Mouse (Mus musculus) cerebellum, adult 9-11 months (tissue): ENCODE data around the gene Elmod1.

ENCODE experiments used
- DNase-seq: peaks from one replicate; pipeline ENCODE4 v3.0.0; 2022

Gene Elmod1

GRCm38 (mm10) chr9:53905418-53905817 lies 69.7 kb downstream of the Elmod1 start:
- no peak for DNase-seq

DNA sequence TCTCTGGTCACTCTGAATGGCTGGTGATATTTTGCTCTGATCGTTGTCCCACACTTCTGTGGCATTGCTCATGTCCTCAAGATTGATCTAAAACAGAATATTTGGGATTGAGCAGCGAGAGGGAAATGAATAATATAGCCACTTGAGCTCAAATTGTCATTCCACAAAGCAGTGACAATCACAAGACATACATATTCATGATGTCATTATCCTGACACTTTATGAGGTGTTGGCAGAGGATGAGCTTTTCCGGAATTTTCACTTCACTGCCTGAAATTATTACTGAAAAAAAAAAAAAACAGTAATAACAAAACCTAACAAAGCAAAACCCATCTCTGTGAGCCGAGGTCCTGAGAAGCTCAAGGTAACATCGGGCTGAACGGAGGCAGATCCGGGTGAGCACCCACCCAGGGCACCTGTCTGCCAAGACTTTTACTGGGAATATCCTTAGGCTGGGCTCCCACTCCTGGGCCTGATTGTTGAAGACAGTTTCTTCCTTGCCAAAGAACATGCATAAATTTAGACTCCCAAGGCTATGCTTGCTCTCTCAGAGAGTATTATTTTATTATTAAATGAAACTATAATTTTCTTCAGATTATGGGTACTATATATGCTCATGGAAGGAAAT lies 71.8 kb downstream of the Elmod1 start:
- no peak for DNase-seq

GRCm38 (mm10) chr9:53899836-53900235 lies 75.3 kb downstream of the Elmod1 start:
- DNase-seq, result peak; percentile 21

GRCm38 (mm10) chr9:53895827-53896226 lies 79.3 kb downstream of the Elmod1 start:
- no peak for DNase-seq

GRCm38 (mm10) chr9:53890075-53890474 lies 85.0 kb downstream of the Elmod1 start:
- peak; percentile 22 for DNase-seq

DNA sequence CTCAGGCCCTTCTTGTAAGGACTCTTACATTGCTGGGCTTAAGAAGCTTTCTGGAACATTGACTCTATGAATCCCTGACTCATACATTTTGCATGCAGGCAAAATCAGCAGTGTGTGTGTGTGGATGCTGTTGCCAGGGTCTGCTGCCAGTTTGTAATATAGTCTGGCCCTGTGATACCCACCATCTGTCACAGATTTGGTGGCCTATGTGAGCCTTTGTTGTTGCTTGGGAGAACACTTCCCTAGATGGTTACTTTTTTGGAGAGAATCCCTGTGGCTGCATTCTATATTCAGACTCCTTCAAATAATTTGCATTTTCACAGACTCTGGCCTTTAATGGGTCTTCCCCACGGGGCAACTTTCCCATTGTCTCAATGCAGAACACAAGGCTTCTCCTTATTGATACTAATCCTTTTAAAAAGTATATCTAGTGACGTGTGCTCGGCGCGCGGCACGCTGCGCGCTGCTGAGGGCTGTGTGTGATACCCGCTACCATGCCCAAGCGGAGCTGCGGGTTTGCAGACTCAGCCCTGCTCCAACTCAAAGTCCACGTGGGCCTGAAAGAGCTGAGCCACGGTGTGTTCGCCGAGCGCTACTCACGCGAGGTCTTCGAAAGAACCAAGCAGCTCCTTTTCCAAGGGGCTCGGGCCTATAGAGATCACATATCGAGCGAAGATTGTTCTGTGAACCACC lies 91.4 kb downstream of the Elmod1 start:
- no peak for DNase-seq

DNA sequence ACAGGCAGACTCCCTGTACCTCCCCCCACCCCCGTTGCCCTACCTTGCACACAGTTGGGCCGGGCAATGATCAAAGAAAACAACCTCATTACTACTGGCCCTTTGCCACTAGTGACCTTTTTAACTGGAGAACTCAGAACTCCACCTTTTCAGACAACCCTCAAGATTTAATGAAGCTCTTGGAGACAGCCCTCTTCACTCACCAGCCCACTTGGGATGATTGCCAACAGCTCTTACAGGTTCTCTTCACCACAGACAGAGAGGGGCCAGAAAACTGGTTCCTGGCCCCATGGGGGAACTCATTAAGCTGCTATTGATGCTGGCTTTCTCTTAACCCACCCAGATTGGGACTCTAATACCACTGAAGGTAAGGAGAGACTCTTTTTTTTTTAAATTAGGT lies 97.7 kb downstream of the Elmod1 start:
- DNase-seq, result no peak

GRCm38 (mm10) chr9:53873239-53873638 lies 101.9 kb downstream of the Elmod1 start:
- no peak for DNase-seq
